Mouse (Mus musculus): ENCODE measurements around the gene Psg19. TPM values are rescaled to one million over a fixed set of nuclear protein-coding genes. Genes with fewer than 3 reads are reported as not detected.

Gene Psg19
- polyA plus RNA-seq (2011; ENCODE audit: insufficient read depth, insufficient read length, low read depth, missing spikeins), result 1.1 TPM in 2 replicates

DNA sequence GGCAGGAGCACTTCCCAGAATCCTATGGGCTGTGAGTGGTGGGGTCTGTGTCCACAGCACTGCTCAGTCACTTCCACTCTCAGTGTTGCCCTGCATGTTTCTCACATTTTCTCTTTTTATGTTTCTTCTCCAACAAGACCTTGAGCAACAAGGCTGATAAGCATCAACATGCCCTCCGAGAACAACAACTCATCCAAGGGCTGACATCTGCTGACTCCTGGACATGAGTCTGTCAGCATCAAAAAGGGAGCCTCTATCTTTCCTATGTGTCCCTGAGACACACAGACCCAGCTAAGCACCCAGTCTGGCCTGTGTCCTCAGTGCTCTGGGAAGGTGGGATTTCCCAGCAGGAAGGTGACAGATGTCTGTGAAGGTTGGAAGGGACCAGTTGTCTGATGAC lies at the start of gene Psg19:
Gene Psg19 (minus strand): TSS at position 101 of the 400 bp plus-strand sequence.
- no peaks in the 10 kb centered on the region for H3K36me3 ChIP-seq (ENCODE audit: control insufficient read depth, insufficient read depth, low read length, poor library complexity, severe bottlenecking)
- H3K27me3 ChIP-seq (ENCODE audit: control insufficient read depth, insufficient read depth, low read length, poor library complexity, severe bottlenecking), result no peaks in the 10 kb centered on the region
- H3K9ac ChIP-seq (ENCODE audit: low read depth, poor library complexity, severe bottlenecking), result no peak within 1 kb of the TSS
- H3K9me3 ChIP-seq (replicated peaks; ENCODE audit: control insufficient read depth, insufficient read depth, low read length, poor library complexity, severe bottlenecking), result no peaks in the 10 kb centered on the region
- H3K4me3 ChIP-seq (ENCODE audit: low read depth, low read length), result no peak within 1 kb of the TSS
- H3K4me1 ChIP-seq (ENCODE audit: control insufficient read depth, insufficient read depth, low read length), result no peaks in the 10 kb centered on the region
- TF ChIP-seq POLR2A (IDR thresholded peaks at IDR 0.05; ENCODE audit: insufficient read depth, low read length), result no peak
- no peak for TF ChIP-seq EP300 (IDR thresholded peaks at IDR 0.05; ENCODE audit: insufficient read depth, low read depth, low read length)
- TF ChIP-seq CTCF (IDR thresholded peaks at IDR 0.05; ENCODE audit: low read depth, low read length), result no peak
- no peak within 1 kb of the TSS for H3K27ac ChIP-seq (ENCODE audit: insufficient read depth, low read length)

DNA sequence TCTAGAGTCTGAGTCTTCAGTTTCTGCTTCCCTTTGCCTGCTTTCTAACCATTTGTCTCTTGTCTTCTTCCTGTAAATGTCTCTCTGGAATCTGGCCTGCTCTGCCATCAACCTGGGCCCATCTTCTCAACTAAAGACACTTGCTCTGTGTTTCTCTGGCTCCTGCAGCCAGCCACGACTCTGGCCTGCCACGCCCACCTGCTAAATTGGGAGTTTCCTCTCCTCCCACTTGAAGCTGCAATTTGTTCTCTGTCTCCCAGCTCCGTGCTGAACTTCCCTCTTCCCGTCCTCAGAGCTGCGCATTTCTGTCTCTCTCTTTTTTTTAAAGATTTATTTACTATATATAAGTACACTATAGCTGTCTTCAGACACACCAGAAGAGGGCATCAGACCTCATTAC lies 46.5 kb upstream of the Psg19 start:
- Histone ChIP-seq H3K4me1 (ENCODE audit: control insufficient read depth, insufficient read depth, low read length) (no peaks in the 10 kb centered on the region), H3K36me3 (ENCODE audit: control insufficient read depth, insufficient read depth, low read length, poor library complexity, severe bottlenecking) (no peaks in the 10 kb centered on the region), H3K9ac (ENCODE audit: low read depth, poor library complexity, severe bottlenecking) (no peak overlapping the region), H3K27me3 (ENCODE audit: control insufficient read depth, insufficient read depth, low read length, poor library complexity, severe bottlenecking) (no peaks in the 10 kb centered on the region), H3K4me3 (ENCODE audit: low read depth, low read length) (no peak overlapping the region), H3K27ac (ENCODE audit: insufficient read depth, low read length) (no peak overlapping the region), H3K9me3 (replicated peaks; ENCODE audit: control insufficient read depth, insufficient read depth, low read length, poor library complexity, severe bottlenecking) (no peaks in the 10 kb centered on the region)
- TF ChIP-seq EP300 (IDR thresholded peaks at IDR 0.05; ENCODE audit: insufficient read depth, low read depth, low read length) (no peak), CTCF (IDR thresholded peaks at IDR 0.05; ENCODE audit: low read depth, low read length) (no peak), POLR2A (IDR thresholded peaks at IDR 0.05; ENCODE audit: insufficient read depth, low read length) (no peak)

DNA sequence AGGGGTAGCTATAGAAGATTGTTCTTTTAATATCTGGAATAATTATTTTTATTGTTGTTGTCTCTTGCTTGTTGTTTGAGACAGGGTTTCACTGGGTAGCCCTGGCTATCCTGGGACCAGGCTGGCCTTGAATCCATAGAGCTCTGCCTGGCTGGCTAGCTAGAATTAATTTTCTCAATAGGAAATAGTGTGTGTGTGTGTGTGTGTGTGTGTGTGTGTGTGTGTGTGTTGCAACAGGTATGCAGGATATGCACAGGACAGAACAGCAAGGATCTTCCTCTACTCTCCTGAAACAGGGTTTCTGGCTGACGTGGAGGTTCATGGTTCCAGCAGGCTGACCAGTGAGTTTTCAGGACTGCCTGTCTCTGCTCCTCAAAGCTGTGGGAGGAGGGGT lies 42.9 kb upstream of the Psg19 start:
- no peaks in the 10 kb centered on the region for H3K9me3 ChIP-seq (replicated peaks; ENCODE audit: control insufficient read depth, insufficient read depth, low read length, poor library complexity, severe bottlenecking)
- no peaks in the 10 kb centered on the region for H3K4me1 ChIP-seq (ENCODE audit: control insufficient read depth, insufficient read depth, low read length)
- H3K27me3 ChIP-seq (ENCODE audit: control insufficient read depth, insufficient read depth, low read length, poor library complexity, severe bottlenecking), result no peaks in the 10 kb centered on the region
- no peaks in the 10 kb centered on the region for H3K36me3 ChIP-seq (ENCODE audit: control insufficient read depth, insufficient read depth, low read length, poor library complexity, severe bottlenecking)
- no peak overlapping the region; the same call in 1 of the 2 replicates for H3K4me3 ChIP-seq (ENCODE audit: low read depth, low read length)
- no peak overlapping the region for H3K27ac ChIP-seq (ENCODE audit: insufficient read depth, low read length)
- peak overlapping the region; percentile 12; the same call in 1 of the 2 replicates for H3K9ac ChIP-seq (ENCODE audit: low read depth, poor library complexity, severe bottlenecking)
- TF ChIP-seq EP300 (IDR thresholded peaks at IDR 0.05; ENCODE audit: insufficient read depth, low read depth, low read length), result no peak

DNA sequence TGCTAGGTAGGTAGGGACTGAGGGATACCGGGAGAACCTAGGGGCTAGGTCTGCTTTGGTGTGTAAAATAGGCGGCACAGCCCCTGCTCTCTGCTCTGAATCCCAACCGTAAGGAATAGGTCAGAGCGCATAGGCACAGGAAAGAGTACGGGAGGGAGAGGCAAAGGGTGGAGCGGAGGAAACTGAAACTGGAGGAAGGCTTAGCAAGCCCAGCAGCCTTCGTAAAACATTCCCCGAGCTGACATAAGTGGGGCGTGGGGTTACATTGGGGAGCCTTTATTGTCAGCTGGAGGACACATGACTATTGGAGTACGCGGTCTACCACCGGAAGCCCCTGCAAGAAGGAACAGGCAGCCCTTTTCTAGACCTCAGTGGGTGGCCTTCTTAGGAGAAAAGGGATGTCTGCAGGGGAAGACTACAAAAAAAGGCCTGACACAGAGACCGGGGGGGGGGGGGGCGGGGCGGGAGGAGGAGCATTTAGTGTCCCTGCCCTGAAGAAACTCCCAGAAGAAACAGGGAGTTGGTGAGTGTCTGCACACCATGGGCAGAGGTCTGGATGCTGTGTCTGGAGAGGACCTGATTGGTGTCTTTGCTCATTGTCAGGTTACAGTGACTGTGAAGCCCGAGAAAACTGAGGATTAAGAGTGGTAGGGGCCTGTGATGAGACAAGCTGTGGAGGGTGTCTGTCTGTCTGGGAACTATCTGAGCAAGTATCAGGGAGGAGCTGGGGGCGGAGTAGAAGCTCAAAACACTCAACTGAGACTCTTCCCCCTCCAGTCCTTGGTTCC lies 42.3 kb upstream of the Psg19 start:
- H3K9me3 ChIP-seq (replicated peaks; ENCODE audit: control insufficient read depth, insufficient read depth, low read length, poor library complexity, severe bottlenecking), result no peaks in the 10 kb centered on the region
- peak overlapping the region; percentile 54 for H3K4me3 ChIP-seq (ENCODE audit: low read depth, low read length)
- TF ChIP-seq EP300 (IDR thresholded peaks at IDR 0.05; ENCODE audit: insufficient read depth, low read depth, low read length), result 0 out of 2 replicates have a peak, but pooled peaks have one; percentile 30
- no peak for TF ChIP-seq CTCF (IDR thresholded peaks at IDR 0.05; ENCODE audit: low read depth, low read length)
- TF ChIP-seq POLR2A (IDR thresholded peaks at IDR 0.05; ENCODE audit: insufficient read depth, low read length), result peak; percentile 40
- H3K9ac ChIP-seq (ENCODE audit: low read depth, poor library complexity, severe bottlenecking), result peak overlapping the region; percentile 34
- H3K4me1 ChIP-seq (ENCODE audit: control insufficient read depth, insufficient read depth, low read length), result no peaks in the 10 kb centered on the region
- H3K27me3 ChIP-seq (ENCODE audit: control insufficient read depth, insufficient read depth, low read length, poor library complexity, severe bottlenecking), result no peaks in the 10 kb centered on the region
- peak overlapping the region; percentile 82 for H3K27ac ChIP-seq (ENCODE audit: insufficient read depth, low read length)
- H3K36me3 ChIP-seq (ENCODE audit: control insufficient read depth, insufficient read depth, low read length, poor library complexity, severe bottlenecking), result no peaks in the 10 kb centered on the region

DNA sequence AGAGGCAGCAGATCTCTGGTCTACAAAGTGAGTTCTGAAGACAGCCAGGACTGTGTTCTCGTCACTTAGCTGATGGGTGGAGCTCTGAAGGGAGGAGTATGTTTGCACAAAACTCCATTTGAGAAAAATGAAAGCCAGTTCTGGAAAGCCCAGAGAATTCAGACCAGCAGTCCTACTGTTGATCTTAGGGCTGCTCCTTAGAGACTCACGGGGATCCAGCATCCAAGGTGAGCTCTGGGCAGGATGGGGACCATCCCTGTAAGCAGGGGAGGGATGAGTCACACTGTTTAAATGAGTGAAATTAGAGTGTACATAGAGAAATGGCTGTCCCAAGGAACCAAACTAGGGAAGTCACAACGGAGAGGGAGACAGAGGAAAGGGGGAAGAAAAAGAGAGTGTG lies 41.5 kb upstream of the Psg19 start, which contains the start of gene Mill2:
Gene Mill2 (plus strand): TSS at position 102 of the 400 bp plus-strand sequence.
- Histone ChIP-seq H3K9me3 (replicated peaks; ENCODE audit: control insufficient read depth, insufficient read depth, low read length, poor library complexity, severe bottlenecking) (no peaks in the 10 kb centered on the region), H3K27ac (ENCODE audit: insufficient read depth, low read length) (peak within 1 kb of the TSS; percentile 82), H3K27me3 (ENCODE audit: control insufficient read depth, insufficient read depth, low read length, poor library complexity, severe bottlenecking) (no peaks in the 10 kb centered on the region), H3K4me3 (ENCODE audit: low read depth, low read length) (peak within 1 kb of the TSS; percentile 54), H3K36me3 (ENCODE audit: control insufficient read depth, insufficient read depth, low read length, poor library complexity, severe bottlenecking) (no peaks in the 10 kb centered on the region), H3K9ac (ENCODE audit: low read depth, poor library complexity, severe bottlenecking) (peak within 1 kb of the TSS; percentile 34), H3K4me1 (ENCODE audit: control insufficient read depth, insufficient read depth, low read length) (no peaks in the 10 kb centered on the region)
- TF ChIP-seq EP300 (IDR thresholded peaks at IDR 0.05; ENCODE audit: insufficient read depth, low read depth, low read length), result no peak
- TF ChIP-seq CTCF (IDR thresholded peaks at IDR 0.05; ENCODE audit: low read depth, low read length), result no peak
- TF ChIP-seq POLR2A (IDR thresholded peaks at IDR 0.05; ENCODE audit: insufficient read depth, low read length), result no peak

DNA sequence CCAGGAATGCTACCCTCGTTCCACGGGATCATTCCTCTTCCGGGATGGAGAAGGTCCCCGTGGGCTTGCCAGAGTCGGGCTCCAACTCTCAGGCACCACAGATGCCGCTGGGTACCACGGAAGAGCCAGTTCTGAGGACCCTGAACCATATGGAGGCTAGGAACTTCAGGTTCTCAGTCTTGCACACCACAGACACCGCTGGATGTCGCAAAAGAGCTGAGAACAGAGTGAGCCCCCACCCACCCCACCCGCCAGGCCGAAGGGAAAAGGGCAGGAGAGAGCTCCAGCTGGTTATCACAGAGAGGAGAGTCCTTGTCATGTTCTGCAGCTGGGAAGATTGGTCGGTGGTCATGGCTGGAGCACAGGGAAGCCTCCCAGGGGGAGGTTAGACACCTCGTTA lies 34.0 kb upstream of the Psg19 start:
- no peaks in the 10 kb centered on the region for H3K36me3 ChIP-seq (ENCODE audit: control insufficient read depth, insufficient read depth, low read length, poor library complexity, severe bottlenecking)
- H3K27ac ChIP-seq (ENCODE audit: insufficient read depth, low read length), result no peak overlapping the region
- no peak for TF ChIP-seq POLR2A (IDR thresholded peaks at IDR 0.05; ENCODE audit: insufficient read depth, low read length)
- TF ChIP-seq CTCF (IDR thresholded peaks at IDR 0.05; ENCODE audit: low read depth, low read length), result peak; percentile 35
- 0 out of 2 replicates have a peak overlapping the region, but pooled peaks have one; percentile 38 for H3K4me3 ChIP-seq (ENCODE audit: low read depth, low read length)
- no peaks in the 10 kb centered on the region for H3K27me3 ChIP-seq (ENCODE audit: control insufficient read depth, insufficient read depth, low read length, poor library complexity, severe bottlenecking)
- no peak overlapping the region for H3K9ac ChIP-seq (ENCODE audit: low read depth, poor library complexity, severe bottlenecking)
- H3K9me3 ChIP-seq (replicated peaks; ENCODE audit: control insufficient read depth, insufficient read depth, low read length, poor library complexity, severe bottlenecking), result peaks cover 3% of the 10 kb centered on the region; the same call in 1 of the 2 replicates
- no peaks in the 10 kb centered on the region for H3K4me1 ChIP-seq (ENCODE audit: control insufficient read depth, insufficient read depth, low read length)
